Mouse (Mus musculus): ENCODE data around the gene Hus1.

Gene Hus1

GRCm38 (mm10) chr11:9010853-9011339, at the start of gene Hus1:
TSS of gene Hus1 (minus strand) at chr11:9011191.
- DNase-seq: peak; percentile 87

- no peak for DNase-seq
Measured at GRCm38 (mm10) chr11:9060484-9060883, 49.5 kb upstream of the Hus1 start.

GRCm38 (mm10) chr11:9060029-9060428, 49.0 kb upstream of the Hus1 start:
- DNase-seq: no peak

DNA sequence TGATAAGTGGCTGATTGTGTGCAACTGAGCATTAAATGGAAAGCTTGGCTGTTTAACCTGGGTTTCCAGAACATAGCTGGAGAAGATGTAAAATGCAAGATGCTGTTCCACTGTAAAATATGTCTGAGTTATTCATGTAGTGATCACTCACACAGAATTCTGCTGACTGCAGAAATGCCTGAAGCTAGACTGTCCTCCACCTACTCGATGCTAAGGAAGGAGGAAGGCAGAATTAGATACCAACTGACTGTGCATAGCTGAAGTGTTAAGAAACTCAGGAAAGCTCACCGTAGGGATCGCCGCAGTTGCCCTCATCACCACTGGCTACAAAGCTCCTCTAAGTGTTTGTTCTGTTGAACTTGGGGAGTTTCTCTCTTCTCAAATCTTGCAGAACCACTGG, 46.7 kb upstream of the Hus1 start:
- no peak for DNase-seq

GRCm38 (mm10) chr11:9056937-9057336, 45.9 kb upstream of the Hus1 start:
- no peak for DNase-seq

GRCm38 (mm10) chr11:9051895-9052294, 40.9 kb upstream of the Hus1 start:
- DNase-seq: no peak

GRCm38 (mm10) chr11:9050241-9050640, 39.2 kb upstream of the Hus1 start:
- DNase-seq: no peak

DNA sequence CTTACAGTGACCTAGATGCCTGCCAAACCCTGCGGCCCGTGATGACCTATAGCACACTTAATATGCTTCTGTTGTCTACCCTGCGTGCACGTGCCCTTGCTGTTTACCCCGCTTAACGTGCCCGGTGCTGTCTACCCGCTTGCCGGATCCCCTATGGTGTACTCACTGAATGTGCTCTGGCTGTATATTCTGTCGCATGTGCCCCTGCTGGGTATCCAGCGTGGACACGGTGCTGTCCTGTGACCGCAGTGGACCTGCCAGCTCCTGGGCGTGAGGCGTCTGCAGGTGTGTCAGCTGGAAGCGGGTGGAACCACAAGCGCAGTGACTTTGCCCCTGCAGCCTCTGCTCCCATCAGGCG, 37.7 kb upstream of the Hus1 start, which contains the start of gene Sun3:
TSS of gene Sun3 (minus strand) at position 289 of the 358 bp plus-strand sequence.
- no peak for DNase-seq

- peak; percentile 36 for DNase-seq
Measured at GRCm38 (mm10) chr11:9048011-9048702, 37.2 kb upstream of the Hus1 start, which contains the start of gene Gm11992. TSS of gene Gm11992 (plus strand) at chr11:9048594.

GRCm38 (mm10) chr11:9047044-9047443, 36.1 kb upstream of the Hus1 start:
- no peak for DNase-seq

DNA sequence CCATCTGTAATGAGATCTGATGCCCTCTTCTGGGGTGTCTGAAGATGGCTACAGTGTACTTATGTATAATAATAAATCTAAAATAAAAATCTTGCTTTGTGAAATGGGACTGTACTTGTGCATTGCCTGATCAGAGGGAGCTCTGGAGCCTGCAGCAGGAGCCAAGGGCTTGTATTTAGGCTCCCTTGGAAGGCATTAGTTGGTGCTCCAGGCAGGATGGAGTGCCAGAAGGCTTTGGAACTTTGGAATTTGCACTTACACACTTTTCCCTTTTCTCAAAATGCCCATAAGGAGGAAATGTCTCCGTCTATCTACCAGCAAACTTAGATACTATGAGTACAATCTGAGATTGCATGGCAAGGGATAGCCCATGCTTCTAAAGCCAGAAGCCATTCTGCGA, 35.6 kb upstream of the Hus1 start:
- DNase-seq: no peak

DNA sequence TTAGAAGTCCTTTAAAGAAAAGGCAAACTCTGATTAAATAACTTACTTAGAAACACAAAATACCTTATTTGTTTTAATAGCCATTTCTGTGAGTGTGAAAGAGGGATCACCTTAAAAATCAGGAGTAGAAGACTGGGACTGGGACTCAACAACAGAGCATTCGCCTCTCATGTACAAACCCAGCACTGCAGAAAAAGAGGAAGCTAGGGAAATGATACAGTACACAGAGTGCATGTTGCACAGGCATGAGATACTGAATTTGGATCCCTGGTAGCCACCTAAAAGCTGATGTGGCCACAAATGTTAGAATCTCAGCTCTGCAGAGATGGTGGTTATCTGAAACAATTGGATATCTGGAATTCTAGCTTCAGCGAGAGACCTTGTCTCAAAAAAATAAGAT, 20.5 kb upstream of the Hus1 start:
- DNase-seq: no peak

- DNase-seq: no peak
Measured at GRCm38 (mm10) chr11:9025211-9025610, 14.2 kb upstream of the Hus1 start.

- no peak for DNase-seq
Measured at GRCm38 (mm10) chr11:9024782-9025181, 13.8 kb upstream of the Hus1 start.

GRCm38 (mm10) chr11:9020207-9020606, 9.2 kb upstream of the Hus1 start:
- no peak for DNase-seq

GRCm38 (mm10) chr11:9018491-9019267, 7.7 kb upstream of the Hus1 start:
- no peak for DNase-seq

DNA sequence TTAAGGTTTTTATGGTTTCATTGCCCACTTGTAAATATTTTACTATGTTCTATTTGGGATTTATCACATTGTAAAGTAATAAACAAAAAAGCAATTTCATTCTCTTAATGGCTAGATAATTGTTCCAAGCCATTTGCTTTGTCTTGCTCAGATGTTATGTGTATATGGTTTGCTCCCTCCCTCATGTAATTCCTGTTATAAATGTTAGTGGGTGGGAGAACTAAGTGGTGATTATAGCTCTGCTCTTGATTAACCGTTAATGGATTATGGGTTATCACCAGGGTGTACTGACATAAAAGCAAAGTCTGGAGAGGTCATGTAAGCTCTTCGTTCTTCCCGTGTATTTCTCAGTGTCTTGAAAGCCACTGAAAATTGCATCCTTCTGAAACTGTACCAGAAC, 3.7 kb upstream of the Hus1 start:
- DNase-seq: no peak

- peak; percentile 45 for DNase-seq
Measured at GRCm38 (mm10) chr11:9011348-9011747, 357 bp upstream of the Hus1 start.

- peak; percentile 57 for DNase-seq
Measured at GRCm38 (mm10) chr11:9010416-9010815, 575 bp downstream of the Hus1 start.

- no peak for DNase-seq
Measured at GRCm38 (mm10) chr11:9008761-9009160, 2.2 kb downstream of the Hus1 start.

DNA sequence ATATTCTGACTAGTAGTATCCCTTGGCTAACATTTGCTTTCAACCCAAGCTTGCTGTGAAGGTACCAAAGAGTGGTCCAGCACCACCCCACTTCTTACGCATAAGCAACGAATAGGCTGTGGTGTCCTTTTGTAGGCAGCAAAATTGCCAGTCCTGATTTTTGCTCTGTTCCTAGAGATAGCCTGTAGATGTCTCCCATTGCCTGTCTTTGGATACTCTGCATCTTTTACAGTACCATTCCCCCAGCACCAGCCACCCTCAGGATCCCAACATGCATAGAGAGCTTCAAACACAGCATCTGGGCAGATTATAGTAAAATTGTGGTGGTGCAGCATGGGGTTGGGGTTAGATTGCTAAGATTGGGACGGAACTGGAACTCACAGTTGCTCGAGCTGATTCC, 22.9 kb downstream of the Hus1 start:
- no peak for DNase-seq

- no peak for DNase-seq
Measured at GRCm38 (mm10) chr11:8986058-8986457, 24.9 kb downstream of the Hus1 start.

- peak; percentile 42 for DNase-seq
Measured at GRCm38 (mm10) chr11:8983237-8983861, 27.6 kb downstream of the Hus1 start.

GRCm38 (mm10) chr11:8978154-8978553, 32.8 kb downstream of the Hus1 start:
- no peak for DNase-seq
